Mouse (Mus musculus): ENCODE measurements around the gene Spag5.

Spag5 gene

GRCm38 (mm10) chr11:78322860-78323259 lies 21.5 kb downstream of the Spag5 start, which contains the start of gene Aldoc:
Gene Aldoc, plus strand, starts transcription at chr11:78322968.
- peak; percentile 90 for DNase-seq (ENCODE audit: low read depth, low spot score)

DNA sequence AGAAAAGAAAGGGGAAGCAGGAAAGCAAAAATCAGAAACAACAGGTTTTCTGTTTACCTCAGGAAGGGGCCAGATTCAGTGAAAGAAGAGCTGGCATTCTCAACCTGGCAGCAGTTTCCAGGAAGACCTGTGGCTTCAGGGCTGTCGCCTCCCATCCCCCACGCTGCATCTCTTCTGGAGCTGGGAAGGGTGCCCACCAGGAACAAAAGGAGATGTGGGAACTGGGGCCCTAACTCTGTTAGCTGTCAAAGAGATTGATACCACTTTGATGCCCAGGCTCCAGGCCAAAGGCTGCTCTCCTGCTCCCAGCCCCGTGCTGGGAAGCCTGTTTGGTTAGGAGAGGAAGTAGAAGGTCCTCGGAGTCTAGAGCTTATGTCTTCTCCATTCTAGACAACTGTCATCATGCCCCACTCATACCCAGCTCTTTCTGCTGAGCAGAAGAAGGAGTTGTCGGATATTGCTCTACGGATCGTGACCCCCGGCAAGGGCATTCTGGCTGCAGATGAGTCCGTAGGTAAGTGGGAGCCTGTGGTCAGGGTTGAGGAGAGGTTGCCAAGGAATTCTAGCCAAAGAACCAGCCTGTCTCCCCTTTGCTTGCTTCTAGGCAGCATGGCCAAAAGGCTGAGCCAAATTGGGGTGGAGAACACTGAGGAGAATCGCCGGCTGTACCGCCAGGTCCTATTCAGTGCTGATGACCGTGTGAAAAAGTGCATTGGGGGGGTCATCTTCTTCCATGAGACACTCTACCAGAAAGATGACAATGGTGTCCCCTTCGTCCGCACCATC lies 22.9 kb downstream of the Spag5 start:
- DNase-seq (ENCODE audit: low read depth, low spot score), result no peak

GRCm38 (mm10) chr11:78324965-78325364 lies 23.6 kb downstream of the Spag5 start:
- DNase-seq (ENCODE audit: low read depth, low spot score), result no peak

- DNase-seq (ENCODE audit: low read depth, low spot score), result no peak
These were observed 25.9 kb downstream of the Spag5 start for GRCm38 (mm10) chr11:78327215-78327614.

DNA sequence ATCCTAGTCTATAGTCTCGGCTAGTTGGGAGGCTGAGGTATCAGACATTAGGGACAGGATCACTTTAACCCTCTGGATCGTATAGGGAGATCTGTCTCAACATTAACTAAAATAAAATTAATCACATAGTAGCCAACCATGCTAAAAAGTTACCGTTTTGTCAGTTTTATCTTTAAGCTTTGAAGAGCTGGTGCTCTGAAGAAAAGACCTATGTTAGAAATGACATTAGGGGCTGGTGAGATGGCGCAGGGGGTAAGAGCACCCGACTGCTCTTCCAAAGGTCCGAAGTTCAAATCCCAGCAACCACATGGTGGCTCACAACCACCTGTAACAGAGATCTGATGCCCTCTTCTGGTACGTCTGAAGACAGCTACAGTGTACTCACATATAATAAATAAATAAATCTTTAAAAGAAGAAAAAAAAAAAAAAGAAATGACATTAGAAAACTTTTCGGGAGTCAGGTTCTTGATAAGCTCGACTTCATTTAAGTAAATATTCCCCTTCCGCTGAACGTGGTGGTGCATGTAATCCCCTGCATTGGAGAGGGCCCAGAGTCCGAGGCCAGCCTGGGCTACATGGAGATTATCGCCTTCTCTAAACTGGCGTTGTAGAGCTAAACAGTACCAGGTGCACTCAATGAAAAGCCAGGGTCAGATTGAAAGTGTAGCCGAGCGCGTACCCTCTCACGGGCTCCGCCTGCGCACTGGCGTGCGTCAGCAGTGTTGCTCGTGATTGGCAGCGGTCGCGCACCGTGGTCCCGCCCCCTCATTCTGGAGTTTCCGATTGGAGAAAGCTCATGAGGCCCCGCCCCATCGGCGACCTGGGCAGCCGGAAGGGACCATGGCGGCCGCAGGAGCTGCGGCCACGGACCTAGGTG lies 26.5 kb downstream of the Spag5 start, which contains the start of gene Pigs:
Gene Pigs (plus strand): TSS at position 782 of the 878 bp plus-strand sequence.
- DNase-seq (ENCODE audit: low read depth, low spot score), result peak; percentile 95

GRCm38 (mm10) chr11:78328512-78329056 lies 27.3 kb downstream of the Spag5 start:
- DNase-seq (ENCODE audit: low read depth, low spot score), result no peak

DNA sequence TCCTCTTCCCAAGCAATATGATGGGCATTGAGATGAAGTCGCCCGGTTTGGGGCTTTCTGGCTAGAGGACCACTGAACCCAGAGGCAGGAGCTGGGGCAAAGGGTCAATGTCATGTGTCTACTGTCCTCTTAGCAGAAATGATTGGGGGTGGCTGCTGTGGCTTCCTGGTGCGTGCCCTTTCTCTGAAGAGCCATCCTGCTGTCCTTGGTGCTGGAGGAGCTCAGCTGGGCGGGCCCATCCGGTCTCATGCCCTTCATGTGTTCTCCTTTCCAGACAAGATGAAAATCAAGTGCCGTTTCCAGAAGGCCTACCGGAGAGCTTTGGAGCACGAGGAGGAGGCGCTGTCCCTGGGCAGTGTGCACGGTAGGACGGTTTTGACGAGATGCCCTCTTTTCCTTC lies 31.3 kb downstream of the Spag5 start:
- DNase-seq (ENCODE audit: low read depth, low spot score), result no peak

DNA sequence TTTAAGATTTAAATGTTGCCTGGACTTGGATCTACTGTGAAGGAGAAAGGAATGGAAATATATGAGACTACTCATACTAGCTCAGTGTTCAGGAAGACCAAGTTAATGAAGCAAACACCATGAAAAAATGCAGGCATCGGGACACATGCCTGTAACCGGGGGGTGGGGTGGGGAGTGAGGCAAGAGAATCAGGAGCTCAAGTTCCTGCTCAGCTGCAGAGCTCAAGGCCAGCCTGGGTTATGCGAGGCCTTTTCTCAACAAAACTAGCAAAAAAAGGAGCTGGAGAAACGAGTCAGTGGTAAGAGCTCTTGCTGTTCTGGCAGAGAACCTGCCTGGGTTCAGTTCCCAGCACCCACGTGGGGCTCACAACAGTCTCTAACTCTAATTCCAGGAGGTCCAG lies 32.7 kb downstream of the Spag5 start:
- DNase-seq (ENCODE audit: low read depth, low spot score), result no peak

DNA sequence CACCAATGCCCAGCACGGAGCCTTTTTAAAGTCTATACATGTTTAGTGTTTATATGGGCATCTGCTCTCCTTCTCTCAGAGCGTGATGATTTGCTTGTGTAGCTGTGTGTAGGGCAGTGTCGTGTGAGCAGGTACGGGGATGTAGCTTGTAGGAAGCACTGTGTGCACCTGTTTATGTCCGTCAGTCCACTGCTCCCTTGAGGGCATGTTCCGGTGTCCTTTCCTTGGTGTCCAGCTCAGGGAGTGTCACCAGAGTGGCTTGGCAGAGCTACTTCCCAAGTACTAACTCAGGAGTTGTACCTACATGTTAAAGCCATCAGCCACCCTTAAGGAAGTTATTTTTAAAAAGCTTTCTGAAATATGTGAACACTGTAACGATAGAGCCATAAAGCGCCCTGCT lies 35.7 kb downstream of the Spag5 start:
- DNase-seq (ENCODE audit: low read depth, low spot score), result no peak

GRCm38 (mm10) chr11:78341702-78342101 lies 40.4 kb downstream of the Spag5 start:
- DNase-seq (ENCODE audit: low read depth, low spot score), result no peak

- DNase-seq (ENCODE audit: low read depth, low spot score), result peak; percentile 77
These were observed 42.3 kb downstream of the Spag5 start, which contains the start of gene Unc119 for GRCm38 (mm10) chr11:78343381-78344327. Gene Unc119, plus strand, starts transcription at chr11:78343482.

DNA sequence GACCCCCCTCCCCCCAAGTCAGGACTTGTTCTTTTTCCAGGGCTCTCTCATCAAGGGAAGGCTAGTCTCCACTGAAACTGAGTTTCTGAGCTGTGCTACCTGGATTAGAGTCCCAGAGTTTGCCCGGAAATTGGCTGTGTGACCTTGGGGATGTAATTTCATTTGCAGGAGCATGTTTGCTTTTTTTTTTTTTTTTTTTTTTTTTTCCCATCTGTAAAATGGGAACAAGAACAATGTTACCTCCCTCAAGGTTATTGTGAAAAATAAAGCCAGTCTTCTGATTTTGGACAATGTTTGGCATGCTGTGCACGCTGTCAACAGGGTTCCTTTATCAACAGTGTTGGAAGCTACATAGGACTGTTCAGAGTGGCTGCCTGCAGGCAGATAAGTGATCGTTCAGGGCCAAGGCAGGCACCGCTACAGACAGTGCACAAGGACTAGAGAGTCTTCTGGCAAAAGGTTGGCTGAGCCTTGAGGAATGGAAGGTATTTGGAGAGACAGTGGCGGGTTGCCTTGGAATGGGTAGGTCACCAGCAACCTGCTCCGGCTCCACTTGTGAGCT lies 43.1 kb downstream of the Spag5 start:
- DNase-seq (ENCODE audit: low read depth, low spot score), result no peak

- DNase-seq (ENCODE audit: low read depth, low spot score), result no peak
These were observed 43.8 kb downstream of the Spag5 start for GRCm38 (mm10) chr11:78344890-78345715.

DNA sequence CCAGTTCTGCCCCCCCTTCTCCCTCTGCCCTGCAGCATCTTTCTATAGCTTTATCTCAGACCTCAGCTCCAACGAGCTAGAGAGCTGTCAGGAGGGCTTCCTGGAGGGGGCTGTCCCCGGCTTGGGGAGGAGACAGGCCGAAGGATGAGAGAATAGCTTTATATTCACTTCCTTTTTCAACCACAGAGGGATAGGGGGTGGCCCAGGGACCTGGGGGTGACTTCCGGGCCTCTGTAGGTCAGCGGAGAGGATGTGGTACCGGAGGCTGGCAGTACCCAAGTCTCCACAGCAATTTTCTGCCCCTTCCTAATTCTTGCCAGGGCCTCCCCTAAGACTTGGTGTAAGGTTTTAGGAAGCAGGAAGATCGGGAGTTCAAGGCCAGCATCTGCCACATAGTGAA lies 44.5 kb downstream of the Spag5 start:
- peak; percentile 75 for DNase-seq (ENCODE audit: low read depth, low spot score)

- DNase-seq (ENCODE audit: low read depth, low spot score), result no peak
These were observed 45.2 kb downstream of the Spag5 start for GRCm38 (mm10) chr11:78346326-78347069.

DNA sequence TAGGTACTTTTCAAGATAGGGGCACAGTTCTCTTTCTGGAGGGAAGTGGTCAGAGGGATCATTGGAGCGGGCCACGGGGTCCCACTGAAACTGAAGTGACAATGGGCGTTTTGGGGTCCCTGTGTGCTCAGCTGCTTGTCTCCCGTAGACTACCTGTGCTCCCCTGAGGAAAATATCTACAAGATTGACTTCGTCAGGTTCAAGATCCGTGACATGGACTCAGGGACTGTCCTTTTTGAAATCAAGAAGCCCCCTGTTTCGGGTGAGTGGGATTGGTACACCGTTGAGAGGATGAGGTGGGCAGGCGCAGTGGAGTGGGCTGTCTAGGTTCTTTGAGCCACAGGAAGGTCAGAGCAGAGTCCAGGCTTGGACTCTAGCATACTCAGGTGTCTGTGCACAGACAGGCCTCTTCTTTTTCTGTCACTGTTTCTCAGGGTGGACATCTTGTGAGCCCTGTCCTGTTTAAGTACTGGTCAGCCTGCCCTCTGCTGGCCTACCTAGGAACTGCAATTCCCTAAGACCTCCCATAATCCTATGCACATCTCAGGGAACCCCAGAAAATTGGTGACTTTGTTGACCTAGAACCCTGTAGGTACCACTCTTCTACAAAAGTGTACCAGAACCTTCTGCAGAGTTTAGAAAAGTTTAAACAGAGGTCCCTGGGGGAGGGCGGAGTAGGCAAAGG lies 45.9 kb downstream of the Spag5 start:
- peak; percentile 70 for DNase-seq (ENCODE audit: low read depth, low spot score)

DNA sequence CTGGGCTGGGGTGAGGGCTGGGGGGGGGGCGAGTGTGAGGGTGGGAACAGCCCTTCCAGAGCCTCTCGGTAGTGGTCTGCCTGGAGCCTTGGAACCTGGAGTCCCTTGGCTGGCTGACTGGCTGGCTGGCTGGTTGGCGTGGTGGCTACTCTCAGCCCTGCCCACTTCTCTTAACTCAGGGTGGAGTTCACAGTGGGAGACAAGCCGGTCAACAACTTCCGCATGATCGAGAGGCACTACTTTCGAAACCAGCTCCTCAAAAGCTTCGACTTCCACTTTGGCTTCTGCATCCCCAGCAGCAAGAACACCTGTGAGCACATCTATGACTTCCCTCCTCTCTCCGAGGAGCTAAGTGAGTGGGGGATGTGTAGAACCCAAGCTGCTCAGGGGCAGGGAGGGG lies 46.6 kb downstream of the Spag5 start:
- no peak for DNase-seq (ENCODE audit: low read depth, low spot score)

DNA sequence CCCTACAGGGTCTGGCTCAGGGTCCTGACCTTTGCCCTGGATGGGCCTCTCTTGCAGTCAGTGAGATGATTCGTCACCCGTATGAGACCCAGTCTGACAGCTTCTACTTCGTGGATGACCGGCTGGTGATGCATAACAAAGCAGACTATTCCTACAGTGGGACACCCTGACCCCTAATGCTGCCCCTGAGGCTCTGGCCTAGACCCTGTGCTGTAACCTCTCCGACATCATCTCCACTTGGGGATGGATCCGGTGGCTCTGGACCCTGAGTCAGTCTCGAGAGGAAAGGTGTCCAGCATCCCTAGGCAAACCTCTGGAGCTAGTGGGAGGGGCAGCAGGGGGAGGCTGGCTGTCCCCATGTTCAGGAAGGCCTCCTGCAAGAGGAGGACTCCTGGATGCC lies 47.1 kb downstream of the Spag5 start:
- DNase-seq (ENCODE audit: low read depth, low spot score), result no peak
